Mouse (Mus musculus) ES-Bruce4 (cell line): ENCODE measurements around the gene Cd300lf.

Experiments used
- CTCF ChIP-seq: IDR thresholded peaks from one replicate; pipeline ENCODE4 v1.8.1; 2011; ENCODE audit warnings: low read depth, low read length
- EP300 ChIP-seq: IDR thresholded peaks from 2 replicates; pipeline ENCODE4 v1.6.1; 2011; ENCODE audit warnings: low read depth, low read length; ENCODE audit not compliant: insufficient read depth
- POLR2A ChIP-seq: IDR thresholded peaks from one replicate; pipeline ENCODE4 v1.8.1; 2011; ENCODE audit warnings: low read length; ENCODE audit not compliant: insufficient read depth

DNA sequence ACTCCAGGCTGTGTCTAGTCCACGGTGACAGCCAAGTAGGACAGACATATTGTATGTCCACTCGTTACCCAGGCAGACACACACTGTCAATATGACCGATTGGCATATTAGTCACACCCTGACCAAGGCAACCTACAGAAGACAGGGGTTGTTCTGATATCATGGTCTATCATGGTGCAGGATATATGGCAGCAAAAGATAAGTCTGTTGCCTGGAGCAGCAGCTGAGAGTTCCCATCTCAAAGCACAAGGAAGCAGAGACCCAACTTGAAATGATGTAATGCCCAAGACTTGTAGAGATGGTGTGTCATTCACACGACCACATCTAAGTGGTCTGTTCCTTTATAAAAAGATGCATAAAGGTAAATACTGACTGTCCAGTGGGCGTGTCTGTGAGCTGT lies 55.1 kb downstream of the Cd300lf start:
- no peak for TF ChIP-seq CTCF
- TF ChIP-seq POLR2A = no peak
- TF ChIP-seq EP300 = no peak
